Mouse (Mus musculus): ENCODE results near the gene Clip1.

DNA sequence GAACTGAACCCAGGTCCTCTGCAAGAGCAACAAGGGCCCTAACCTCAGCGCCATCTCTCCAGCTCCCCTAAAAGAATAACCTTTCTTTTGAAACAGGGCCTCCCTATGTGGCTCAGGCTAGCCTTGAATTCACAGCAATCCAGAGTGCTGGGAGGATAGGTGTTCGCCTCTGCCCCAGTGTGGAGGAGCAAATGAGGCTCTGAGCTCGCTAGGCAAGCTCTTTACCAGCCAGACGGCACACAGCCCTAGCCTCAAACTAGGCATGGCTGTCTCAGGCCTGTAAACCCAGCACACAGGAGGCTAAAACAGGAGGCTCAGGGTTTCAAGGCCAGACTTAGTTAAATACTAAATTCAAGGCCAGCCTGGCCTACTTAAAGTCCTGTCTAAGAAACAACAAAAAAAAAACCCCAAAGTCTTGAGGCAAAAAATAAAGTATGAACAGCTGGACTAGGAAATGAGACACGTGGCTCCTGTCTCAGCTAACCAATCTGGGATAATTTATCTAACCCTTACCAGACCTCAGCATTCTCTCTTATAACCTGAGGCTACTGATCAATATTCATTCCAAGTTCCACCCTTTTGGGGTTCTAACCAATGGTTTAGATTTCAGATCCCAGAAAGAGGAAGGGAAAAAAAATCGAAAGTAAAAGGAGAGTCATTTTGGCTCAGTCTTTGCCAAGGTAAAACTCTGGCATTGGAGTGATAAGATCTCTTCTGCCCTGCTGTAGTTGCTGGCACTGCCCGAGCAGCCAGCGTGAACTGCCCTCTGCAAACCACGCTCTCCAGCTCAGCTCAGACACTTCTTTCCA, 14.2 kb downstream of the Clip1 start:
- TF ChIP-seq CTCF (IDR thresholded peaks at IDR 0.05; ENCODE audit: control insufficient read depth, insufficient read depth, insufficient replicate concordance, low read depth, low read length) = no peak
- TF ChIP-seq POLR2A (IDR thresholded peaks at IDR 0.05; ENCODE audit: control insufficient read depth, low read depth, low read length) = no peak
